Mouse (Mus musculus): ENCODE measurements at regions not wholly inside any gene's neighbourhood (a gene's known extent, or its start where the extent isn't known, plus 50 kb on each side); places are given as distances from the start of the nearest gene placed in this dataset.

DNA sequence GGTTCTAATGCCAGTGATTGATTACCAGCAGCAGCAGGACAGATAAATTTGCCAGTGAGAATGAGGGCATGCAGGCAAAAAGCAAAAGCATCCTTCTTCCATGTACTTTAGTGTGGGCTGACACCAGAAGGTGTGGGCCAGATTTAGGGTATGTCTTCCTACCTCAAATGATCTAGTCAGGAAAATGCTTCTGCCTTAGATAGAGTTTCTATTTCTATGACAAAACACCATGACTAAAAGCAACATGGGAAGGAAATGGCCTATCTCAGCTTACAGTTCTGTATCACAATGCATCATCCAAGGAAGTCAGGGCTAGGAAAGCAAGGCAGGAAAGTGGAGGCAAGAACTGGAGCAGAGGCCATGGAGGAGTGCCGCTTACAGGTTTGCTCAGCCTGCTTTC is 349.5 kb downstream of the Slc4a3 start:
- DNase-seq (ENCODE audit: low spot score) (no peak), ATAC-seq (ENCODE audit: low FRiP score, low TSS enrichment) (no peak)
- TF ChIP-seq EP300 (optimal IDR thresholded peaks at IDR 0.05) (no peak), CTCF (IDR thresholded peaks at IDR 0.05; ENCODE audit: low read depth) (no peak)
- Histone ChIP-seq H3K27me3 (ENCODE audit: control insufficient read depth, insufficient read depth, low read length) (no peaks in the 10 kb centered on the region), H3K36me3 (ENCODE audit: control insufficient read depth, insufficient read depth, low read length) (no peaks in the 10 kb centered on the region), H3K4me1 (replicated peaks; ENCODE audit: control insufficient read depth, insufficient read depth) (no peaks in the 10 kb centered on the region), H3K9me3 (ENCODE audit: control insufficient read depth, low read length) (no peaks in the 10 kb centered on the region), H3K9ac (ENCODE audit: low read length) (no peak overlapping the region), H3K4me2 (replicated peaks; ENCODE audit: low read depth) (no peak overlapping the region), H3K27ac (replicated peaks) (no peak overlapping the region), H3K4me3 (ENCODE audit: low read depth, low read length) (no peak overlapping the region)
- 75% methylated on average over 1 of the region's 1 CpGs for WGBS

DNA sequence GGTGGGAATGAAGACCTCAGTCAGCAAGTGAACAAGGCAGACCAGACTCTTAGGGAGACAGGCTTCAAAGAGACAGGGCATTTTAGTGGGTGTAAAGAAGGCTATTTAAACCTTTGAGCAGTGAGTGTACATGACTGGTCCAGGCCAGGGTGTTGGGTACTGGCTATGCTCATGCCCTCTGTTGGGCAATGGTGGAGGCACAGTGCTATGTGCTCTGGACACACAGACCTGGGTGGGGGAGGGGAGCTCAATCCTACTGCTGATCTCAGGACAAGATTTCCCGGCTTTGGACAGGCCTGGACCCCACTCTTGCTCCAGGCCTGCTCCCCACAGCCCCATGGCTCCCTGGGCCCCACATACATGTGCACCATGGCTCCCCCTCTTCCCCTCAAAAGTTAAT is 355.1 kb downstream of the Slc4a3 start:
- TF ChIP-seq CTCF (IDR thresholded peaks at IDR 0.05; ENCODE audit: low read depth) (no peak), EP300 (optimal IDR thresholded peaks at IDR 0.05) (no peak)
- Histone ChIP-seq H3K27ac (replicated peaks) (no peak overlapping the region), H3K4me1 (replicated peaks; ENCODE audit: control insufficient read depth, insufficient read depth) (no peaks in the 10 kb centered on the region), H3K36me3 (ENCODE audit: control insufficient read depth, insufficient read depth, low read length) (no peaks in the 10 kb centered on the region), H3K4me3 (ENCODE audit: low read depth, low read length) (no peak overlapping the region), H3K27me3 (ENCODE audit: control insufficient read depth, insufficient read depth, low read length) (no peaks in the 10 kb centered on the region), H3K9ac (ENCODE audit: low read length) (no peak overlapping the region), H3K9me3 (ENCODE audit: control insufficient read depth, low read length) (no peaks in the 10 kb centered on the region), H3K4me2 (replicated peaks; ENCODE audit: low read depth) (no peak overlapping the region)
- WGBS: 82% methylated on average over 1 of the region's 1 CpGs
- DNase-seq (ENCODE audit: low spot score): no peak
- ATAC-seq (ENCODE audit: low FRiP score, low TSS enrichment): no peak

DNA sequence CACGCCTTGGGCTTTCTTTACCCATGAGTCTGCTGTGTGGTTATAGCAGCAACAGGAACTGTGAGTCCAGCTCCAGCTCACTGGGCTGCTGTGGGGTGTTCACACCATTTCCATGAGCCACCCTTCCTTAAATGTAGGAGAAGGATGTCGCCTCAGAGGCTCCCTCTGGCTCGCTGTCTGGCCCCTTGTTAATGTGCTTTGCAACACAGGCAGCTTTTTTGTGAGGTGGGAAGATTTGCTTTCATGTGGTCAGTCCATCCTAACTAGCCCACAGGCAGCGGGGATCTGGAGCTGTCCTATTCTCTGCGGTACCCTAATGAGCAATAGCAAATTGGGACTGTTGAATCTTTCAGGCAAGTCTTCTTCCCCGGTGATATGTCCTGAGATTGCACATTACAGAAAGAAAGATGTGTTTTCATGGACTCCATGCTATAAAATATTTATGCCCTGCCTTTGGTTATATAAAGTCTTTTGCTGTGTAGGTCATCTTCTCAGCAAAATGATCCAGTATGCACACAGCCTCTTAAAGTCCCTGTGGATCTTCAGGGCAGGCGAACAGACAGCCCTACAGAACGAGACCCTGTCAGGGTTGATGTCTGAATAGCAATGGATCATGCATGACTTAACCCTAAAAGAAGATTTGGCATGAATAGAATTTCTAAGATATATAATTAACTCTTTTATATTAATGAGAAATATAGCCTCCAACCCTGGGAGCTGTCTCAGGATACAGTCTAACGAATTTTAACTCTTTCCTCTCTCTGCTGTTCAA is 359.8 kb downstream of the Slc4a3 start:
- no peak for TF ChIP-seq CTCF (IDR thresholded peaks at IDR 0.05; ENCODE audit: low read depth)
- no peak for TF ChIP-seq EP300 (optimal IDR thresholded peaks at IDR 0.05)

DNA sequence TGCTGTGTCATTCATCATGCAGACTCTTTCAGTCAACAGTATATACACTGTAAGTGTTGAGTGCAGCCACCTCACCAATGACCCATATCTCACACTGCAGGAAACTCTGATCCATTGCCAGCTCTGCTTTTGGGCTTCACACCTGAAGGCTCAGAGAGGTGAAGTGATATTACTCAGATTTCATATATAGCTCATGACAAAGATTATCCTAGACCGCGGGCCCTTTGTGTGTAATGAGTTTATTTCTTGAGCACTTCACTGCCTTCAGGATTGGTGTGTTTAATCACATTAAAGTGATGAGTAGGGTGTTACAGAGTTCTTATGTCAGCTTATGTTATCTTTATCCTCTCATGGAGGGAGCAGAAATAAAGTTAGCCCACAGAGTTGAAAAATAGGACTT is 369.2 kb downstream of the Slc4a3 start:
- TF ChIP-seq CTCF (IDR thresholded peaks at IDR 0.05; ENCODE audit: low read depth) (no peak), EP300 (optimal IDR thresholded peaks at IDR 0.05) (no peak)
- WGBS: 76% methylated on average over 2 of the region's 2 CpGs
- no peaks in the 10 kb centered on the region for H3K36me3 ChIP-seq (ENCODE audit: control insufficient read depth, insufficient read depth, low read length)
- H3K9ac ChIP-seq (ENCODE audit: low read length): no peak overlapping the region
- no peaks in the 10 kb centered on the region for H3K9me3 ChIP-seq (ENCODE audit: control insufficient read depth, low read length)
- no peaks in the 10 kb centered on the region for H3K27me3 ChIP-seq (ENCODE audit: control insufficient read depth, insufficient read depth, low read length)
- no peaks in the 10 kb centered on the region for H3K4me1 ChIP-seq (replicated peaks; ENCODE audit: control insufficient read depth, insufficient read depth)
- ATAC-seq (ENCODE audit: low FRiP score, low TSS enrichment) (no peak), DNase-seq (ENCODE audit: low spot score) (no peak)
- H3K4me2 ChIP-seq (replicated peaks; ENCODE audit: low read depth): no peak overlapping the region
- H3K27ac ChIP-seq (replicated peaks): no peak overlapping the region
- H3K4me3 ChIP-seq (ENCODE audit: low read depth, low read length): no peak overlapping the region

More for the DNA sequence above, 359.8 kb downstream of the Slc4a3 start:
- DNase-seq (ENCODE audit: low spot score) (no peak), ATAC-seq (ENCODE audit: low FRiP score, low TSS enrichment) (no peak)
- Histone ChIP-seq H3K27ac (replicated peaks) (no peak overlapping the region), H3K4me1 (replicated peaks; ENCODE audit: control insufficient read depth, insufficient read depth) (no peaks in the 10 kb centered on the region), H3K9me3 (ENCODE audit: control insufficient read depth, low read length) (no peaks in the 10 kb centered on the region), H3K9ac (ENCODE audit: low read length) (no peak overlapping the region), H3K27me3 (ENCODE audit: control insufficient read depth, insufficient read depth, low read length) (no peaks in the 10 kb centered on the region), H3K4me2 (replicated peaks; ENCODE audit: low read depth) (no peak overlapping the region), H3K36me3 (ENCODE audit: control insufficient read depth, insufficient read depth, low read length) (no peaks in the 10 kb centered on the region), H3K4me3 (ENCODE audit: low read depth, low read length) (no peak overlapping the region)
- WGBS: 72% methylated on average over 9 of the region's 9 CpGs

DNA sequence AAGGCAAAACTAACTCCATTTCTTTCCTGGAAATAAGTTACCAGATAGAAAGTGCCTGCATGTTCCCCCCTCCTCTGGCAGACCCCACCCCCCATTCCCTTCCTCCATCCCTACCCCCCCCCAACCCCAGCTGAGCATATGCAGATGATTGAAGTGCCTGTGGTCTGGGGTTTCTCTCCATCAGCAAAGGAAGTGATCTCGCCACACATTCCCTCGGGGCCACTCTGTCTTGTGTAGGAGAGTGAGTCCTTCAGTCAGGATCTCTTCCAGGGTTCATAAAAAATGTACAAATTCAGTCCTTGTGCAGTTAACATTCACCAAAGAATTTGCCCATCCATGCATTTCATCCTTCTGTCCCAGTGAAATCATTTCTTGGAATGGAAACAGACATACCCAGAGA is 370.1 kb downstream of the Slc4a3 start:
- Histone ChIP-seq H3K27ac (replicated peaks) (no peak overlapping the region), H3K9ac (ENCODE audit: low read length) (no peak overlapping the region), H3K27me3 (ENCODE audit: control insufficient read depth, insufficient read depth, low read length) (no peaks in the 10 kb centered on the region), H3K4me2 (replicated peaks; ENCODE audit: low read depth) (no peak overlapping the region), H3K9me3 (ENCODE audit: control insufficient read depth, low read length) (no peaks in the 10 kb centered on the region), H3K4me3 (ENCODE audit: low read depth, low read length) (no peak overlapping the region), H3K4me1 (replicated peaks; ENCODE audit: control insufficient read depth, insufficient read depth) (no peaks in the 10 kb centered on the region), H3K36me3 (ENCODE audit: control insufficient read depth, insufficient read depth, low read length) (no peaks in the 10 kb centered on the region)
- DNase-seq (ENCODE audit: low spot score): no peak
- TF ChIP-seq CTCF (IDR thresholded peaks at IDR 0.05; ENCODE audit: low read depth): no peak
- TF ChIP-seq EP300 (optimal IDR thresholded peaks at IDR 0.05): no peak
- no peak for ATAC-seq (ENCODE audit: low FRiP score, low TSS enrichment)
- WGBS: 49% methylated on average over 2 of the region's 2 CpGs

DNA sequence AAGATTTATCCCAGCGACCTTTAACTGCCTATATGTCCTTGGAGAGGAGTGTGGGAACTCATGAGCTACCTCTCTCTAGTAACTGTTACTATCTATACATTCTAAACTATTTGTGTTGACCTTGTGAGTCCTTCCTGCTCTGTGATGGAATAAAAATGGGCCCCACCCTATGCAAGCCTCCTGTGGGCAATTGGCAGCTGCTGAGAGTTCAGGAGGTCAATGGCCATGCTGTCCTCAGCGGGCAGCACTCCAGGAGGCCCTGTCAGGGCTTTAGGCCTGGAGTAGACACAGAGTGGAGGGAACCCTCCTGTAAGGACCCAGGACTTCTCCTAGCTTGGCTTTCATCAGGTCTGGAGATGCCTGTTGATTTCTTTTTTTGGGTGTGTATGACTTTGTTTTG is 373.1 kb downstream of the Slc4a3 start:
- Histone ChIP-seq H3K4me2 (replicated peaks; ENCODE audit: low read depth) (no peak overlapping the region), H3K4me3 (ENCODE audit: low read depth, low read length) (no peak overlapping the region), H3K9me3 (ENCODE audit: control insufficient read depth, low read length) (no peaks in the 10 kb centered on the region), H3K9ac (ENCODE audit: low read length) (no peak overlapping the region), H3K36me3 (ENCODE audit: control insufficient read depth, insufficient read depth, low read length) (no peaks in the 10 kb centered on the region), H3K27me3 (ENCODE audit: control insufficient read depth, insufficient read depth, low read length) (no peaks in the 10 kb centered on the region), H3K27ac (replicated peaks) (no peak overlapping the region), H3K4me1 (replicated peaks; ENCODE audit: control insufficient read depth, insufficient read depth) (no peaks in the 10 kb centered on the region)
- no peak for ATAC-seq (ENCODE audit: low FRiP score, low TSS enrichment)
- 62% methylated on average over 2 of the region's 2 CpGs for WGBS
- TF ChIP-seq CTCF (IDR thresholded peaks at IDR 0.05; ENCODE audit: low read depth): no peak
- no peak for TF ChIP-seq EP300 (optimal IDR thresholded peaks at IDR 0.05)
- DNase-seq (ENCODE audit: low spot score): no peak

All from stomach, postnatal 0 days (tissue).